Mouse (Mus musculus): ENCODE results near the gene Myo9b. TPM values are rescaled to one million over a fixed set of nuclear protein-coding genes. Genes with fewer than 3 reads are reported as not detected.
"Not testable (repeated sequence)": the region's sequence is repeated elsewhere in the genome, so short reads cannot be mapped to it uniquely, and the experiment has no call there.

Gene Myo9b
- polyA plus RNA-seq, 1 experiment from 2014 or later, result 14.1 TPM

GRCm38 (mm10) chr8:71273151-71273510 is 617 bp downstream of the Myo9b start:
- Histone ChIP-seq H3K9ac (ENCODE audit: low read length) (peak overlapping the region; percentile 81), H3K4me2 (peak overlapping the region; percentile 84), H3K27ac (ENCODE audit: low read depth, low read length) (peak overlapping the region; percentile 53), H3K9me3 (ENCODE audit: control insufficient read depth, low read length) (no peaks in the 10 kb centered on the region), H3K27me3 (ENCODE audit: control insufficient read depth, insufficient read depth, low read length) (no peaks in the 10 kb centered on the region), H3K36me3 (ENCODE audit: control insufficient read depth, insufficient read depth, low read length) (no peaks in the 10 kb centered on the region), H3K4me3 (ENCODE audit: low read depth, low read length) (peak overlapping the region; percentile 87), H3K4me1 (ENCODE audit: control insufficient read depth, insufficient read depth, low read length) (peaks cover 12% of the 10 kb centered on the region)
- no peak for DNase-seq (ENCODE audit: low spot score, missing footprints)
- peak; percentile 1; the same call in 1 of the 2 replicates for ATAC-seq (ENCODE audit: low FRiP score)
- WGBS, result 0% methylated on average over 14 of the region's 14 CpGs

DNA sequence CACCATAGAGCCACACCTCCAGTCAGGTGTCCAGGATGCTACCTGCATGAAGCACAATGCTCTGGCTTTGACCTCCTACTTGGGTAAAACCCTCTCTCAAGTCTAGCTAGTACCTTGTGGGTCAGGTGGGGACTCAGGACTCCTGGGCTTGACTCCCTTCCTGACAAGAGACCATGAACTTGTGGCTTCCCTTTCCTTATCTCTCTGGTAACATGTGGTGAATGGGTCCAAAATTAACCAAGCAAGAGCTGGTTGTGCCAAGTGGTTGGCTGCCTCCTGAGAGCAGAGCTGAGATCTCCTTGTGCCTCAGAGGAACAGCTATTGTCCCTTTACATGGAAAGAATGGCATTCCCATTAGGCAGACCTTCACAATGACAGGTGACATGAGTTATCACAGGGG is 2.0 kb downstream of the Myo9b start:
- no peak overlapping the region for H3K4me3 ChIP-seq (ENCODE audit: low read depth, low read length)
- ATAC-seq (ENCODE audit: low FRiP score) (no peak), DNase-seq (ENCODE audit: low spot score, missing footprints) (no peak)
- H3K9me3 ChIP-seq (ENCODE audit: control insufficient read depth, low read length), result no peaks in the 10 kb centered on the region
- no peaks in the 10 kb centered on the region for H3K36me3 ChIP-seq (ENCODE audit: control insufficient read depth, insufficient read depth, low read length)
- no peak overlapping the region for H3K27ac ChIP-seq (ENCODE audit: low read depth, low read length)
- H3K27me3 ChIP-seq (ENCODE audit: control insufficient read depth, insufficient read depth, low read length), result no peaks in the 10 kb centered on the region
- H3K4me2 ChIP-seq, result no peak overlapping the region
- H3K9ac ChIP-seq (ENCODE audit: low read length), result no peak overlapping the region
- H3K4me1 ChIP-seq (ENCODE audit: control insufficient read depth, insufficient read depth, low read length), result peaks cover 12% of the 10 kb centered on the region

DNA sequence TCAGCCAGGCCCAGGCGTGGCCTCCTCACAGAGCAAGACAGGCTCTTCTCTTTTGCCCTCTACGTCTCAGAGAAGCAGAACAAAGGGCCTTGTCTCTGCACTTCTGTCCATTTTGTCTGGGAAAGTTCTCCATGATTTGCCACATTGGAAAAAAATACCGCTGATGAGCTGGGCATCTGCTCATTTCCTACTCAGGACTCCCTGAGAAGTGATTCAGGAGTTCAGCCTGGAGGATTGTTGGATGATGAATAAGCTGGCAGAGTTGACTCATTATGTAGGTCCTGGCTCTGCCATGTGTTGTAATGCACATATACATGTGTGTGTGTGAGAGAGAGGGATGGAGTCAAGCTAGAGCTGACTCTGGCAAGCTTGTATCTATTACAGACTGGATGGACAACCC is 3.7 kb downstream of the Myo9b start:
- Histone ChIP-seq H3K4me1 (ENCODE audit: control insufficient read depth, insufficient read depth, low read length) (peaks cover 12% of the 10 kb centered on the region), H3K27ac (ENCODE audit: low read depth, low read length) (no peak overlapping the region), H3K4me2 (no peak overlapping the region), H3K36me3 (ENCODE audit: control insufficient read depth, insufficient read depth, low read length) (no peaks in the 10 kb centered on the region), H3K27me3 (ENCODE audit: control insufficient read depth, insufficient read depth, low read length) (no peaks in the 10 kb centered on the region), H3K9me3 (ENCODE audit: control insufficient read depth, low read length) (no peaks in the 10 kb centered on the region), H3K9ac (ENCODE audit: low read length) (no peak overlapping the region), H3K4me3 (ENCODE audit: low read depth, low read length) (no peak overlapping the region)
- ATAC-seq (ENCODE audit: low FRiP score) (no peak), DNase-seq (ENCODE audit: low spot score, missing footprints) (no peak)
- 93% methylated on average over 3 of the region's 3 CpGs for WGBS

DNA sequence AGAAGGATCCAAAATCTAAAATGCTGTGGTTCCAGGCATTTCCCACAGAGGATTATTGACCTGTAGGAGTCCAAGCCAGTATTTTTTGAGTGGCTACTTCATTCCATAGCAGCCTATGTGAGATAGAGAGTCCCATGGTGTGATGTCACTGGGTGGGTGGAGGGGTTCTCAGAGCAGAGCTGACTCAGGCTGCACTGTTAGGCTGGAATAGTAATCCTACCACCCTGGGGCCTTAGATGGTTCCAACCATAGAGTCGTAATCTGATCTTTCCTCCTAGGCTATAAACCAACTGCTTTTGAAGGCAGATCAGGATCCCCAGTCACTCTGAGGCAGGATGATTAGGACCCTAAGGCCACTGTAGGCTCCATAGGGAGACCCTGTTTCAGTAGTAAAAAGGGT is 6.9 kb downstream of the Myo9b start:
- H3K4me2 ChIP-seq; ATAC-seq (ENCODE audit: low FRiP score); DNase-seq (ENCODE audit: low spot score, missing footprints); H3K36me3 ChIP-seq (ENCODE audit: control insufficient read depth, insufficient read depth, low read length); H3K4me1 ChIP-seq (ENCODE audit: control insufficient read depth, insufficient read depth, low read length); H3K27me3 ChIP-seq (ENCODE audit: control insufficient read depth, insufficient read depth, low read length); H3K9me3 ChIP-seq (ENCODE audit: control insufficient read depth, low read length); H3K27ac ChIP-seq (ENCODE audit: low read depth, low read length); H3K9ac ChIP-seq (ENCODE audit: low read length); H3K4me3 ChIP-seq (ENCODE audit: low read depth, low read length): not testable (repeated sequence)
- 97% methylated on average over 1 of the region's 1 CpGs for WGBS

DNA sequence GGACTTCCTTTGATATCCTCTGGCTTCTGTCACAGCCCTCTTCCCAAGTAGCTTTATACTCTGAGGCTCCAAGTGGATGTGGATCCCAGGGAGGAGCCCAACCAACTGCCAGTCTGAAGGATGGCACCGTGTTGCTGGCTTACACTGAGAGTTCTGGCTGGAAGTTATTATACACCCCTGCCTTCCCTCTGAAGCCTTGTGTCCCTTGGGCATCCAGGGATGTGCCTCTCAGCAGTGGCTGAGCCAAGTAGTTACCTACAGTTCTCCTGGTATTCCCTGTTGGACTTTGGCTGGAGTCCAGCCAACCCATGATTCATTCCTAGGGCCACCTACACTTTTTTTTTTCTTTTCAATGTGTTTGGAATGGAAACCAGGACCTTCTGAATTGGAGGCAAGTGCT is 9.2 kb downstream of the Myo9b start:
- not testable (repeated sequence) for H3K9me3 ChIP-seq (ENCODE audit: control insufficient read depth, low read length); H3K27ac ChIP-seq (ENCODE audit: low read depth, low read length); ATAC-seq (ENCODE audit: low FRiP score); H3K36me3 ChIP-seq (ENCODE audit: control insufficient read depth, insufficient read depth, low read length); H3K9ac ChIP-seq (ENCODE audit: low read length); H3K4me3 ChIP-seq (ENCODE audit: low read depth, low read length); DNase-seq (ENCODE audit: low spot score, missing footprints); H3K4me1 ChIP-seq (ENCODE audit: control insufficient read depth, insufficient read depth, low read length); H3K4me2 ChIP-seq; H3K27me3 ChIP-seq (ENCODE audit: control insufficient read depth, insufficient read depth, low read length)
- WGBS, result 96% methylated on average over 1 of the region's 1 CpGs

DNA sequence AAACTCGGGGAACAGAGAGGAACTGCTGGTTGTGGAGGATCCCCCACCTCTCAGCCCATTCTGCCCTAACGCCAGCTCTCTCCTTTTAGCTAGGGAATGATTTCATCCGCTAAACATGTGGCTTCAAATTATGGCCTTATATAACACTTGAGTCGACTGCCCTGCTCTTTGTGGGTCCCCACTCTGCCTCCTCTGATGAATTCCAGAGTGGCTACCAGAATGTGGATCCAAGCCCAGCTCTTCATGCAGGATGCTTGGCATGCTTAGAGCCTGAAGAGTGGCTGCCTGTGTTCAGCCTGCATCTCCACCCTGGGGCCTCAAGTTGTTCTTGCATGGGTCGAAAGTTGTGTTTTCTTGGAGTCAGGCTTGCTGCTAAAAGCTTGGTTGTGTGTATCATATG is 10.1 kb downstream of the Myo9b start:
- H3K4me3 ChIP-seq (ENCODE audit: low read depth, low read length), result no peak overlapping the region
- no peak overlapping the region for H3K27ac ChIP-seq (ENCODE audit: low read depth, low read length)
- no peak overlapping the region for H3K9ac ChIP-seq (ENCODE audit: low read length)
- ATAC-seq (ENCODE audit: low FRiP score) (no peak), DNase-seq (ENCODE audit: low spot score, missing footprints) (no peak)
- H3K36me3 ChIP-seq (ENCODE audit: control insufficient read depth, insufficient read depth, low read length), result no peaks in the 10 kb centered on the region
- H3K9me3 ChIP-seq (ENCODE audit: control insufficient read depth, low read length), result no peaks in the 10 kb centered on the region
- no peaks in the 10 kb centered on the region for H3K4me1 ChIP-seq (ENCODE audit: control insufficient read depth, insufficient read depth, low read length)
- WGBS, result 84% methylated on average over 5 of the region's 5 CpGs
- H3K27me3 ChIP-seq (ENCODE audit: control insufficient read depth, insufficient read depth, low read length), result no peaks in the 10 kb centered on the region
- no peak overlapping the region for H3K4me2 ChIP-seq

- not testable (repeated sequence) for DNase-seq (ENCODE audit: low spot score, missing footprints); H3K9ac ChIP-seq (ENCODE audit: low read length); H3K27ac ChIP-seq (ENCODE audit: low read depth, low read length); H3K4me1 ChIP-seq (ENCODE audit: control insufficient read depth, insufficient read depth, low read length); ATAC-seq (ENCODE audit: low FRiP score); H3K36me3 ChIP-seq (ENCODE audit: control insufficient read depth, insufficient read depth, low read length); H3K4me3 ChIP-seq (ENCODE audit: low read depth, low read length); H3K9me3 ChIP-seq (ENCODE audit: control insufficient read depth, low read length); H3K27me3 ChIP-seq (ENCODE audit: control insufficient read depth, insufficient read depth, low read length); H3K4me2 ChIP-seq
- WGBS, result 83% methylated on average over 2 of the region's 2 CpGs
These were observed 13.7 kb downstream of the Myo9b start for GRCm38 (mm10) chr8:71286223-71286622.

- H3K9me3 ChIP-seq (ENCODE audit: control insufficient read depth, low read length), result no peaks in the 10 kb centered on the region
- no peak overlapping the region for H3K27ac ChIP-seq (ENCODE audit: low read depth, low read length)
- H3K4me1 ChIP-seq (ENCODE audit: control insufficient read depth, insufficient read depth, low read length), result no peaks in the 10 kb centered on the region
- no peaks in the 10 kb centered on the region for H3K27me3 ChIP-seq (ENCODE audit: control insufficient read depth, insufficient read depth, low read length)
- H3K9ac ChIP-seq (ENCODE audit: low read length), result no peak overlapping the region
- no peak overlapping the region for H3K4me3 ChIP-seq (ENCODE audit: low read depth, low read length)
- no peak for DNase-seq (ENCODE audit: low spot score, missing footprints)
- ATAC-seq (ENCODE audit: low FRiP score), result no peak
- peaks cover 7% of the 10 kb centered on the region for H3K36me3 ChIP-seq (ENCODE audit: control insufficient read depth, insufficient read depth, low read length)
- WGBS, result 69% methylated on average over 3 of the region's 3 CpGs
- H3K4me2 ChIP-seq, result no peak overlapping the region
These were observed 16.0 kb downstream of the Myo9b start for GRCm38 (mm10) chr8:71288441-71288949.

DNA sequence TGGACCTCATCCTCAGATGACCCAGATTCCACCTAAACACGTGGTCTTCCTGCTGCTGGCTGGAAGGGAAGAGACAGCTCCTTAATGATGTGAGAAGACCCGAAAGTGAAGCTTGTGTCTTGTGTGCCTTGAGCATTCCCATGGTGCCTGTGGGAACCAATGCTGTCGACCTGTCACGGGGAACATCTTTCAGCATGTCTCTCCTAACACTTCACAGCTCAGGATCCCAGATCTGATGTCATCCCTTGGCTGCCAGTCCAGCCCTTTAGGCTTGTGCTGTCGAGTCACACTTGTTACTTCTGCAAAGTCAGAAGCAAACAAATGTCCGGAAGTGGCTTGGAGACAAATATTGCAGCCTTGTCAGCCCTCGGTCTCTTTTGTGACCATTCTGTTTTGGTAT is 16.6 kb downstream of the Myo9b start:
- Histone ChIP-seq H3K4me1 (ENCODE audit: control insufficient read depth, insufficient read depth, low read length) (no peaks in the 10 kb centered on the region), H3K4me2 (no peak overlapping the region), H3K36me3 (ENCODE audit: control insufficient read depth, insufficient read depth, low read length) (peaks cover 7% of the 10 kb centered on the region), H3K9ac (ENCODE audit: low read length) (no peak overlapping the region), H3K9me3 (ENCODE audit: control insufficient read depth, low read length) (no peaks in the 10 kb centered on the region), H3K27ac (ENCODE audit: low read depth, low read length) (no peak overlapping the region), H3K4me3 (ENCODE audit: low read depth, low read length) (no peak overlapping the region), H3K27me3 (ENCODE audit: control insufficient read depth, insufficient read depth, low read length) (no peaks in the 10 kb centered on the region)
- WGBS, result 92% methylated on average over 7 of the region's 7 CpGs
- DNase-seq (ENCODE audit: low spot score, missing footprints), result no peak
- no peak for ATAC-seq (ENCODE audit: low FRiP score)

DNA sequence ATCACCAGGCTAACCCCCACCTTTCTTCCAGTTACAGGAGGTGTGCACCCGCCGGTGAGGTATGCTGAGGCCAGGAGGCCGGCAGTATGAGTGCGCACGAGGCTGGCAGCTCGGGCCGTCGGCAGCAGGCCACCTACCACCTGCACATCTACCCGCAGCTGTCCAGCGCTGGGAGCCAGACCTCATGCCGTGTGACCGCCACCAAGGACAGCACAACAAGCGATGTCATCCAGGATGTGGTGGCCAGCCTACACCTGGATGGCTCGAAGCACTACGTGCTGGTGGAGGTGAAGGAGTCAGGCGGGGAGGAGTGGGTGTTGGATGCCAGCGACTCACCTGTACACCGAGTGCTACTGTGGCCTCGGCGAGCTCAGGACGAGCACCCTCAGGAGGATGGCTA is 17.7 kb downstream of the Myo9b start:
- whole genome bisulfite sequencing, result 96% methylated on average over 21 of the region's 21 CpGs
- H3K36me3 ChIP-seq (ENCODE audit: control insufficient read depth, insufficient read depth, low read length), result peaks cover 7% of the 10 kb centered on the region
- no peak overlapping the region for H3K4me3 ChIP-seq (ENCODE audit: low read depth, low read length)
- H3K4me1 ChIP-seq (ENCODE audit: control insufficient read depth, insufficient read depth, low read length), result no peaks in the 10 kb centered on the region
- H3K9ac ChIP-seq (ENCODE audit: low read length), result no peak overlapping the region
- no peaks in the 10 kb centered on the region for H3K27me3 ChIP-seq (ENCODE audit: control insufficient read depth, insufficient read depth, low read length)
- no peak overlapping the region for H3K4me2 ChIP-seq
- ATAC-seq (ENCODE audit: low FRiP score) (no peak), DNase-seq (ENCODE audit: low spot score, missing footprints) (no peak)
- H3K9me3 ChIP-seq (ENCODE audit: control insufficient read depth, low read length), result no peaks in the 10 kb centered on the region
- H3K27ac ChIP-seq (ENCODE audit: low read depth, low read length), result no peak overlapping the region
